Mouse (Mus musculus) forebrain, embryonic 14.5 days (tissue): Measurements from ENCODE around the gene Atxn10. TPM values are rescaled to one million over a fixed set of nuclear protein-coding genes. Genes with fewer than 3 reads are reported as not detected.

Experiments
- ATAC-seq: fragments of 200-750 bp; cut with Nextera tagmentation; 2 replicates; pipeline ENCODE4 v1.8.0; 2017; ENCODE audit warnings: mild to moderate bottlenecking, moderate library complexity
- DNase-seq: peaks from one replicate; pipeline ENCODE4 v3.0.0-alpha.2; 2015; ENCODE audit warnings: low spot score
- H3K27ac ChIP-seq: fragments of 300-500 bp; sonication (generic); 2 replicates; pipeline ENCODE4 v1.5.1; 2014; ENCODE audit warnings: low read depth, mild to moderate bottlenecking, control low read depth, low read length, moderate library complexity
- H3K27me3 ChIP-seq: fragments of 300-500 bp; sonication (generic); replicated peaks from 2 replicates; pipeline ENCODE4 v1.6.1; 2014; ENCODE audit warnings: low read length, control low read depth, mixed read lengths; ENCODE audit not compliant: control insufficient read depth, insufficient read depth
- H3K36me3 ChIP-seq: fragments of 300-500 bp; sonication (generic); 2 replicates; pipeline ENCODE4 v1.6.1; 2014; ENCODE audit warnings: low read length, control low read depth; ENCODE audit not compliant: control insufficient read depth, insufficient read depth
- H3K4me1 ChIP-seq: fragments of 300-500 bp; sonication (generic); 2 replicates; pipeline ENCODE4 v1.6.1; 2014; ENCODE audit warnings: antibody characterized with exemption, low read length, control low read depth; ENCODE audit not compliant: control insufficient read depth, insufficient read depth
- H3K4me2 ChIP-seq: fragments of 300-500 bp; sonication (generic); 2 replicates; pipeline ENCODE4 v1.6.1; 2014; ENCODE audit warnings: mild to moderate bottlenecking, control low read depth, low read length
- H3K4me3 ChIP-seq: fragments of 300-500 bp; sonication (generic); 2 replicates; pipeline ENCODE4 v1.5.1; 2014; ENCODE audit warnings: low read depth, low read length, control low read depth
- H3K9ac ChIP-seq: fragments of 300-500 bp; sonication (generic); 2 replicates; pipeline ENCODE4 v1.6.1; 2014; ENCODE audit warnings: mild to moderate bottlenecking, low read length, control low read depth, moderate library complexity
- H3K9me3 ChIP-seq: fragments of 300-500 bp; sonication (generic); replicated peaks from 2 replicates; pipeline ENCODE4 v1.6.1; 2016; ENCODE audit warnings: low read length, control low read depth, mixed read lengths; ENCODE audit not compliant: control insufficient read depth
- WGBS: fragments of 180-500 bp; shearing (Covaris S2); extraction: QIAGEN DNeasy Blood & Tissue Kit; methylation state at CpG from one replicate; pipeline ENCODE4 v1.1.7; 2014; 5-methylcytosine and 5-hydroxymethylcytosine counted together
- polyA plus RNA-seq: library from polyadenylated mRNA; unstranded; fragments of >200 nt; fragmentation: Nextera tagmentation; extraction: Ambion mirVana; gene quantifications from 2 replicates; pipeline ENCODE4 v1.2.1, GENCODE M21; 2014

Atxn10 gene
- polyA plus RNA-seq, 1 experiment from 2014 or later, result 516 TPM

DNA sequence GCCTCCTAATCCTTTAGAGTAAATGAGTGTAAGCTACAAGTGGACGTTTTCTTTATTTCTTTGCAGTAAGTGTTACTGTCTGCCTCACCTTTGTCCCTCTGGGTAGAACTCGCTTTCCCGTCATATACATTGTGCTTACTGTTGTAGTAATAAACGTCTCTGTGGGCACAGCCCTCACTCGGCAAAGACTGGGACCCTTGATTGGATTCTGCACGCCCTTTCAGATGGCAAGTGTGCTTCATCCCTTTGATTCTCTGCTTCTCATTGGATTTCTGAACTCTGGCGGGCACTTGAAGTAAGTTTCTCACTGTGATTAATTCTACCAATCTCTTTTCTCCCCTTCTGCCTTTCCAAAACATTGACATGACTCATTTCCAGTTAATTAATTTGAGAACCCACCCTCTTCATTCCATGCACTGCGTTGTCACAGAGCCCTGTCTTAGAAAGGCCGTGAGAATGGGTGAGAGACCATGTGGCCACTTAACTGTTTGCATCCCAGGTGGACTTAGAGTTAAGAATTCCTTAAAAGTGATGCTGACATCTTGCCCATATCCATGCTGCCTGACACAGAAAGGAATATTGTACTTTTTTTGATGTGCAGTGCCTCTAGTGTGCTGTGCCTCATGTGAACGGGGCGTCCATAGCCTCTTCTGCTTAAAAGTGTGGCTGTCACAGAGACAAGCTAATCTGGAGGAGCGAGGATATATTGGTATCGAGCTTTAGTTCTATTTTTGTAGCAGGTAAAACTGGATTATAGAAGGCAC lies 127.2 kb downstream of the Atxn10 start:
- H3K4me1 ChIP-seq, result peaks cover 76% of the 10 kb centered on the region
- H3K27me3 ChIP-seq, result no peaks in the 10 kb centered on the region
- H3K9ac ChIP-seq, result no peak overlapping the region
- H3K27ac ChIP-seq, result peak overlapping the region; percentile 80
- no peaks in the 10 kb centered on the region for H3K9me3 ChIP-seq
- peak; percentile 77 for DNase-seq
- H3K4me2 ChIP-seq, result no peak overlapping the region
- peaks cover 25% of the 10 kb centered on the region; the same call in 1 of the 2 replicates for H3K36me3 ChIP-seq
- no peak overlapping the region for H3K4me3 ChIP-seq
- 12% methylated on average over 13 of the region's 13 CpGs for WGBS
- ATAC-seq, result no peak

DNA sequence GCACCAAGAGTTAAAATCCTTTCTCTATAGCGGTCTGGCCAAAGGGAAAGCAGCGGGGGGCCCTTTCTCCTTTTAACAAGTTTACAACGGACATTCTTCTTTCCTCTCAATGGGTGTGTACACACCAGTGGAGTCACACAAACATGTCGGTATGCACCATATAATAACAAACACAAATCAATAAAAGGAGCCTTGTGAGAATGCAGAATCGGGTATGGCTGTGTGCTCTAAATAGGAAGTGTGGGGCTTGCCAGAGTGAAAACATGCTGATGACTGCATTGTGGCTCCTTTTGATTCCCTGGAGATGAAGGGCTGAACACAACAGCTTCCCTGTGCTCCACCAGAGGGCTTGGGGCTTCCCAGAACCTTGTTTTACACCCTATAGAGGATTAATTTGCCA lies 128.1 kb downstream of the Atxn10 start:
- DNase-seq (peak; percentile 87), ATAC-seq (peak; percentile 61)
- Histone ChIP-seq H3K4me3 (no peak overlapping the region), H3K9me3 (no peaks in the 10 kb centered on the region), H3K36me3 (peaks cover 33% of the 10 kb centered on the region), H3K4me2 (no peak overlapping the region), H3K27ac (peak overlapping the region; percentile 59), H3K9ac (no peak overlapping the region), H3K4me1 (peaks cover 67% of the 10 kb centered on the region), H3K27me3 (no peaks in the 10 kb centered on the region)
- WGBS, result 0% methylated on average over 5 of the region's 5 CpGs

DNA sequence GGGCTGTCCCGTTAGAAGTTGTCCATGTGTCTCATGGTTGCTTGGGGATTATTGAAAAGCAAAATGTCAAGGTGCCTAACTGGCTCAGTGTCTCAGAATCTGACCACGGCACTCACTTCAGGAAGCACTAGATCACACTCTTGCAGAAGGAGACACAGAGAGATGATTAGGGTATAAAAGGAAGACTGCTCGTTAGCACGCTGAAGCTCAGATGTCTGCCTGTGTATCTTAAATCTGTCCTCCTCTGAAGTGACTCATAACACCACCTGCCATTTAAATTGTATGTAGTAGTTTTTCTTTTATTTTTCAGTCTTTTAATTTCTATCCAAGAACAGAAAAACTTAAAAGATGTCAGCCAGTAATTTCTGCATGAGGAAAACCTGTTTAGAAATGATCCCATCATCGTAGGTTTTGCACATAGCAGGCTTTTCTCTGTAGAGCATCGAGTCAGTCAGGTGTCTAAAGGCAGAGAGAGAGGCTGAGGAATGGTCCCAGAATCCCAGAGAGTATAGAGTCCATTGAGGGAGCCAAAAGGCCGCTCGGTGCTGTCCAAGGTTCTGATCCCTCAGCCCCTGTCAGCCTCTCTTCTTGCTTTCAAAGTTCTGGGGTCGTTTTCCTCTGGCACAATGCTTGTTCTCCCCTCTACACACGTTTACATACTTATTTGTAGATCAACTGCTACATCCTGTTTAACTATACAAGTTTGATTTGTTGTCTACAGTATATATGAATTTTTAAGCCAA lies 128.9 kb downstream of the Atxn10 start:
- no peak overlapping the region for H3K4me3 ChIP-seq
- DNase-seq, result no peak
- no peak overlapping the region for H3K4me2 ChIP-seq
- H3K27ac ChIP-seq, result peak overlapping the region; percentile 59; the same call in 1 of the 2 replicates
- peaks cover 41% of the 10 kb centered on the region for H3K36me3 ChIP-seq
- ATAC-seq, result no peak
- H3K27me3 ChIP-seq, result no peaks in the 10 kb centered on the region
- H3K9me3 ChIP-seq, result no peaks in the 10 kb centered on the region
- 22% methylated on average over 10 of the region's 10 CpGs for WGBS
- no peak overlapping the region for H3K9ac ChIP-seq
- peaks cover 59% of the 10 kb centered on the region for H3K4me1 ChIP-seq

DNA sequence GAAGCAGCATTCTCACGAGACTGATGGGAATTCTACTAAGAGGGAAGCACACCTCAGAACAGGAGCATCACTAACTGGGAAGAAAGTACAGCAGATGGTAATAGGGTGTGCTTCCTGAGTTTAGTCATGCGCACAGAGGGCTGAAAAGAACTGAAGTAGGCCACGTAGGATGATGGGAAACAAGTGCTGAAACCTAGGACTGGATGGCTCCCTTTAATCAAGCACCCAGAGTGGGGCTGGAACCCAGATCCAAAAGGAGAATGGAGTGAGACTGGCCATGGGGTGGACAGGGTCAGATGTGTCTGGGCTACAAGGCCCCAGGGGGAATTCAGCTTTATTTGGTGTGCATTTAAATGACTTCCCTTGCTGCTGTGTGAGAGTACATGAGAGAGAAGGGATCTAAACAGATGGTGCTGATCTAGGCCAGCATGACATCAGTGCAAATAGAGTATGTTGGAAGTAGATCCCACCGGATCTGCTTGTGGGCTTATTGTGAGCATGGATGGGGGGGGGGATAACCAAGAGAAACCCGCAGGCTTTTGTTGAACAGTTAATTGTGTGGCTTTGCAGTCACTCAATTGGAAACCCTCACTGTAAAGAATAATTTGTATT lies 130.5 kb downstream of the Atxn10 start:
- Histone ChIP-seq H3K4me1 (peaks cover 43% of the 10 kb centered on the region), H3K9ac (no peak overlapping the region), H3K27me3 (no peaks in the 10 kb centered on the region), H3K36me3 (peaks cover 43% of the 10 kb centered on the region), H3K9me3 (no peaks in the 10 kb centered on the region), H3K4me3 (no peak overlapping the region), H3K4me2 (no peak overlapping the region), H3K27ac (peak overlapping the region; percentile 10; the same call in 1 of the 2 replicates)
- DNase-seq (peak; percentile 46), ATAC-seq (no peak)
- 57% methylated on average over 5 of the region's 5 CpGs for WGBS

DNA sequence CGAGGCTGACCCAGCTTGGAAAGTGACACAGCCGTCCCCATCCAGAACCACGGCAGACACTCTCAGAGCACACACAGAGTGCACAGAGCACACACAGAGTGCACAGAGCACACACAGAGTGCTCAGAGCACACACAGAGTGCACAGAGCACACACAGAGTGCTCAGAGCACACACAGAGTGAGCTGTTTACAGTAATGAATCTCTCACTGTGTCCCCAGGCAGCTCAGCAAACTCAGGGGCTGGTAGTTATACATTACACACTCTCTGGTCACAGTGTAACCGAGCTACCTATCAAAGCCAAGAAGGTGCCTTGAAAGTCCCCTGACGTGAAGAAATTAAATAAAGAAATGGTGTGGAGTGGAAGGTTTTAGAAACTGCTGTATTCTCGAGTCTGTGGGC lies 133.4 kb downstream of the Atxn10 start:
- Histone ChIP-seq H3K27me3 (no peaks in the 10 kb centered on the region), H3K27ac (no peak overlapping the region), H3K9ac (no peak overlapping the region), H3K4me3 (no peak overlapping the region), H3K36me3 (peaks cover 39% of the 10 kb centered on the region), H3K4me1 (peaks cover 15% of the 10 kb centered on the region), H3K4me2 (no peak overlapping the region), H3K9me3 (no peaks in the 10 kb centered on the region)
- WGBS, result 83% methylated on average over 6 of the region's 6 CpGs
- ATAC-seq, result no peak
- DNase-seq, result no peak

DNA sequence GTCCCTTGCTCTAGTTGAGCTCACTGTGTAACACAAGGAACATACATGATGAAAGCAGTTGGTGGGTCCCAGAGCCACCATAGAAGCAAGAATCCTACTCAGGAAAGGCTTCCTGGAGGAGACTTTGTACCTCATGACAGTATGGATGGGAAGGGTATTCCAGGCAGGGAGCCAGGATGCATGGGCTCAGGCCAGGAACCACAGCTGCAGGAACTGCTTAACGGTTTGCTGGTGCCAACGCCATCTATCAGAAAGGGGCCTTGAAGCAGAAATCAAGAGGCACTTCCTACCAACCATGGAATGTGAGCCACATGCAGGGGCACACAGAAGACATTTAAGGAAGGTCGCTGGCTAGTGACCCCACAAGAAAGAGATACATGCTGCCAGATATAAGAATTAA lies 138.7 kb downstream of the Atxn10 start:
- Histone ChIP-seq H3K27ac (no peak overlapping the region), H3K36me3 (peaks cover 8% of the 10 kb centered on the region), H3K4me2 (no peak overlapping the region), H3K9ac (no peak overlapping the region), H3K4me3 (no peak overlapping the region), H3K4me1 (peaks cover 3% of the 10 kb centered on the region; the same call in 1 of the 2 replicates), H3K9me3 (no peaks in the 10 kb centered on the region), H3K27me3 (no peaks in the 10 kb centered on the region)
- 62% methylated on average over 3 of the region's 3 CpGs for WGBS
- DNase-seq (peak; percentile 63), ATAC-seq (no peak)

DNA sequence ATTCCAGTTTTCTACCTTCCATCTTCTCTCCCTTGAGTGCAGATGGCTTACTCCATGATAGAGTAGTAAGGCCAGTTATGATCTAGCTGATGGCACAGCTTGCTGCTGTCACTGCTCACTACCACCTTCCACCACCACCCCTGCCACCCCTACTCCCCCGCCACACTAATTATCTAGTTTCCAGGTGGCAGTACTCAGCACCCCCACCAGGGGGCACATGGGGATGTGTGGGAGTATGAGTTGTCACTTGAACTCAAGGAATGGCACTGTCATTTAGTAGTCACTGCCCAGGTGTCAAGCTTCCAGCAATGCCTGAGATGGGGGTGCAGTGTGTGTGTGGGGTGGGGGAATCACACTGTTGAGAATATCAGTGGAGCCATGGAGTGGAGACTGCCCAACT lies 141.5 kb downstream of the Atxn10 start:
- DNase-seq, result peak; percentile 53
- Histone ChIP-seq H3K9me3 (no peaks in the 10 kb centered on the region), H3K27ac (no peak overlapping the region), H3K4me2 (no peak overlapping the region), H3K4me3 (no peak overlapping the region), H3K4me1 (peaks cover 11% of the 10 kb centered on the region), H3K36me3 (no peaks in the 10 kb centered on the region), H3K27me3 (no peaks in the 10 kb centered on the region), H3K9ac (no peak overlapping the region)
- no peak for ATAC-seq
- 32% methylated on average over 1 of the region's 1 CpGs for WGBS

DNA sequence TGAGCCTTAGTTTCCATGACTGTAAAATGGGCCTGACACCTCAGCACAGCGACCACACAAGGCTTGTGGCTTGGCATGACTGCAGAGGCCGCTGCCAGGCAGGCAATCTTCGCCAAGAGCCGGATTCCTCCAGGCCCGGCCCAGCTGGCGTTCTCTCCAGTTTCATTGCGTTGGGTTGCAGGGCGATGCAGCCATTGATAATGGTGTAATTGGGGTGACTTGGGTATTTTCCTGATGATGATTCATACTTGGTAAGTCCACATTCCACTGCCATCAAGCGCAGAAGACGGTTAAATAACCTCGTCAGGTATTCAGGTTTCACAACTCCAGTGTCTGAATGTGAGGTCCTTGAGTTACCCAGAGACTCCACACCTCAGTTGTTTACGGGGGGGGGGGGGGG lies 143.3 kb downstream of the Atxn10 start:
- H3K36me3 ChIP-seq, result no peaks in the 10 kb centered on the region
- peaks cover 11% of the 10 kb centered on the region for H3K4me1 ChIP-seq
- H3K27me3 ChIP-seq, result no peaks in the 10 kb centered on the region
- no peak overlapping the region for H3K4me2 ChIP-seq
- no peak overlapping the region for H3K4me3 ChIP-seq
- H3K9me3 ChIP-seq, result no peaks in the 10 kb centered on the region
- no peak for ATAC-seq
- 68% methylated on average over 12 of the region's 12 CpGs for WGBS
- DNase-seq, result peak; percentile 52
- H3K9ac ChIP-seq, result no peak overlapping the region
- H3K27ac ChIP-seq, result no peak overlapping the region
